8 mouse cellular contexts compared by ENCODE assay signal in genomic region chr17:28349901-28350465, GRCm38 (mm10). TPM values are rescaled to one million over a fixed set of nuclear protein-coding genes. Genes with fewer than 3 reads are reported as not detected.
DNase-seq lines count a peak whose midpoint lies in the region; ATAC-seq and TF ChIP-seq lines count a peak whose summit lies in the region.
"Had no signal": no experiment of that assay in that cellular context is flagged by ENCODE, and none has a peak within 500 bp of the region (broad histone marks: within the 10 kb centered on the region; RNA-seq: fewer than 3 reads in every experiment).

No protein-coding gene starts in this region.

- in situ Hi-C loops in Patski (cut with MboI; ENCODE audit: low pct_unique_long_range_greater_than_20kb), result no loop called here

- no peak for TF ChIP-seq CTCF in E14TG2a.4 (conservative IDR thresholded peaks at IDR 0.05; ENCODE audit: low read length)
- TF ChIP-seq CTCF in Patski (IDR thresholded peaks at IDR 0.05), result no peak
- no peak for TF ChIP-seq CTCF in gastrocnemius, adult 2 months (IDR thresholded peaks at IDR 0.05)

- H3K4me1 ChIP-seq in E14TG2a.4 (replicated peaks; ENCODE audit: low read depth, low read length), result peaks cover 64% of the 10 kb centered on the region
- H3K4me1 ChIP-seq in midbrain, embryonic 11.5 days (ENCODE audit: control insufficient read depth, insufficient read depth, low read length), result peaks cover 27% of the 10 kb centered on the region

- peak overlapping the region; percentile 79 for H3K9ac ChIP-seq in midbrain, embryonic 11.5 days (ENCODE audit: low read length)

- H3K4me2 ChIP-seq in midbrain, embryonic 11.5 days, result peak overlapping the region; percentile 91

- intact Hi-C loops in gastrocnemius, adult 2 months (cut with DNase I), result loop anchor here (2.0 kb wide), 1 partner anchor 19 kb away; no protein-coding TSS in a partner anchor

- H3K27ac ChIP-seq in gastrocnemius, adult 2 months, result peak overlapping the region; percentile 95
- no peak overlapping the region; the same call in 1 of the 2 replicates for H3K27ac ChIP-seq in midbrain, embryonic 11.5 days (ENCODE audit: low read depth, low read length)

- WGBS in midbrain, embryonic 11.5 days, result under 1% methylated on average over 53 of the region's 54 CpGs

- POLR2A ChIA-PET in Patski (lab: Charles Lee), result interaction anchor here (0.7 to 3.6 kb wide), 5 partner anchors 10 to 33 kb away, joined by 3 to 45 read pairs (median 4); no protein-coding TSS in a partner anchor

- ATAC-seq in Patski, result peak; percentile 27
- peak; percentile 0 for ATAC-seq in midbrain, embryonic 11.5 days (ENCODE audit: low FRiP score)

- H3K27me3 ChIP-seq in E14TG2a.4 (ENCODE audit: insufficient read depth, low read length), result peaks cover 81% of the 10 kb centered on the region
- no peaks in the 10 kb centered on the region for H3K27me3 ChIP-seq in Patski
- peaks cover 17% of the 10 kb centered on the region for H3K27me3 ChIP-seq in midbrain, embryonic 11.5 days (ENCODE audit: control insufficient read depth, insufficient read depth, low read length)

- no peak for DNase-seq in Patski (ENCODE audit: low read depth, low spot score)
- DNase-seq in gastrocnemius, adult 2 months, result peak; percentile 80
- DNase-seq in kidney, adult 18-20 months, result peak; percentile 81
- peak; percentile 95 for DNase-seq in midbrain, embryonic 11.5 days (ENCODE audit: low spot score, missing footprints)
- no peak for DNase-seq in cerebellum, adult 11-12 months
- no peak for DNase-seq in T-cell, adult 2 months (ENCODE audit: low spot score)

- H3K36me3 ChIP-seq in E14TG2a.4 (ENCODE audit: insufficient read depth, low read length), result no peaks in the 10 kb centered on the region
- no peaks in the 10 kb centered on the region for H3K36me3 ChIP-seq in midbrain, embryonic 11.5 days (ENCODE audit: control insufficient read depth, insufficient read depth, low read length)

- CTCF ChIA-PET in Patski (lab: Charles Lee), result interaction anchor here (1.7 kb wide), 1 partner anchor 20 kb away, joined by 4 read pairs; no protein-coding TSS in a partner anchor

- H3K9me3 ChIP-seq in E14TG2a.4 (ENCODE audit: low read length), result no peaks in the 10 kb centered on the region
- H3K9me3 ChIP-seq in midbrain, embryonic 11.5 days (ENCODE audit: control insufficient read depth, low read length), result no peaks in the 10 kb centered on the region

- peak overlapping the region; percentile 89 for H3K4me3 ChIP-seq in E14TG2a.4 (replicated peaks; ENCODE audit: low read length)
- peak overlapping the region; percentile 82 for H3K4me3 ChIP-seq in gastrocnemius, adult 2 months
- H3K4me3 ChIP-seq in midbrain, embryonic 11.5 days (ENCODE audit: low read depth, low read length), result peak overlapping the region; percentile 70

RNA-seq across cellular contexts. Expression of gene Tead3, which starts 0.6 kb away (rescaled TPM):
- polyA plus RNA-seq in Patski (2021), result 45.2 TPM
- total RNA-seq in gastrocnemius, adult 2 months (2021), result 1 to 10 TPM; 6.9 to 7.4 TPM
- polyA plus RNA-seq in midbrain, embryonic 11.5 days (2014; fragmentation: Nextera tagmentation; extraction: Ambion mirVana), result 3.5 and 3.7 TPM in 2 replicates

RNA-seq across cellular contexts. Expression of gene Tulp1, which starts 15.0 kb away (rescaled TPM):
- polyA plus RNA-seq in Patski (2021), result not detected
- total RNA-seq in gastrocnemius, adult 2 months (2021), result not detected
- polyA plus RNA-seq in midbrain, embryonic 11.5 days (2014; fragmentation: Nextera tagmentation; extraction: Ambion mirVana), result 4.6 and 4.9 TPM in 2 replicates
- total RNA-seq: heart, postnatal 36 days had no signal

RNA-seq across cellular contexts. Expression of gene Rpl10a, which starts 21.7 kb away (rescaled TPM):
- 554 TPM for polyA plus RNA-seq in Patski (2021)
- 100 to 1,000 TPM; 382 to 410 TPM for total RNA-seq in gastrocnemius, adult 2 months (2021)
- 465 and 471 TPM in 2 replicates for polyA plus RNA-seq in midbrain, embryonic 11.5 days (2014; fragmentation: Nextera tagmentation; extraction: Ambion mirVana)

RNA-seq across cellular contexts. Expression of gene Fance, which starts 36.7 kb away (rescaled TPM):
- 44.9 TPM for polyA plus RNA-seq in Patski (2021)
- total RNA-seq in gastrocnemius, adult 2 months (2021), result 10 to 100 TPM in 1 of 2 experiments, 1 to 10 TPM in 1; 9.4 to 11.2 TPM
- 18.5 and 19.5 TPM in 2 replicates for polyA plus RNA-seq in midbrain, embryonic 11.5 days (2014; fragmentation: Nextera tagmentation; extraction: Ambion mirVana)

Comparison
In these comparisons a context has a peak if more than half of its experiments do, and no peak if none do; other contexts are left out.
1. DNase-seq: peak in gastrocnemius, adult 2 months (single experiment), kidney, adult 18-20 months (single experiment) and midbrain, embryonic 11.5 days (single experiment); none in Patski (single experiment), cerebellum, adult 11-12 months (single experiment) and T-cell, adult 2 months (single experiment).
2. Peak in every context shown above with its lines, with median percentiles within 50 percentile points of each other: H3K4me3 ChIP-seq.